Mouse (Mus musculus): ENCODE data around the gene Pde3b. TPM values are rescaled to one million over a fixed set of nuclear protein-coding genes. Genes with fewer than 3 reads are reported as not detected.
"Not testable (repeated sequence)": the region's sequence is repeated elsewhere in the genome, so short reads cannot be mapped to it uniquely, and the experiment has no call there.

Pde3b gene
- 2.8 and 3.6 TPM in 2 replicates for polyA plus RNA-seq (2015; fragmentation: Nextera tagmentation; extraction: Ambion mirVana)

DNA sequence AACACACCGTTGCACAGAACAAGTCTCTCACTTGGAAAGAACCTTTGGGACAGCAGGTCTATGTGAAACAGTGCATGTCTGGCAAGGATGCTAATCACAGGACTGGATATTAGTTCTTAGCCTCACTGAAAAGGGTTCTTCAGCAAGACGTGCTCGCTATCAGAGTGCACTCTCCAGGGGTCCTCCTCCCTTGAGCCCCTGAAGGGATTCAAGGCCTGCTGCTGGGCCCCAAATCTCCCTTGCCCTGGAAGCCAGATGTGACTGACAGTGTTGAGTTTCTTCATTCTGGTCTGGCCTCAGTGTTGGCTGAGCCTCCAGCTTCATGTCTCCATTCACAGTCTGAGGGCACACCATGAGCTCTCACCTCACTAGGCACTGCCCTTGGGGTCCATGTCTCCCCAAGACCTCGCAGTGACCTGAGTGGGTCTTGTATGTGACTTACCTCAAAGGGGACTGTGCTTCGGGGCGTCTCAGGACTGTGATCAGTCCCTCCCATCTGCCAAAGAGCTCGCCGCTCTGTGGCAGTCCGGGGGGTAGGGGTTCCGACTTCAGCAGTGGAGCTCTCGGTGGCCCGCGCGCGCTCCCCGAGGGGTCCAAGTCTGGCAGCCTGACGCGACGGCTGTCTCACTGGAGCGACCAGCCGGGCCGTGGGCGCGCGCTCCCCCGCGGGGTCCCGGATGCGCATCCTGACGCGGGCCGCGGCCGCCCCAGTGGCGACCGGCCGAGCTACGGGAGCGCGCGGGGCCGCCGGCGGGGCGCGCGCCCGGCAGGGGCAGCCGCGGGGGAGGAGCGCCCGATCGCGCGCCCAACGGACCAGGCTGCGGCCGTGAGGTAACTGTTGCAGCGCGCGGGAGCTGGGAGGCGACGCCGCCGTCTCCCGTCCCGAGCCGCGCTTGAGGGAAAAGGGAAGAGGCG is at the start of gene Pde3b:
Pde3b (plus strand) TSS at position 861 of the 915 bp plus-strand sequence.
- ATAC-seq: peak; percentile 96
- Histone ChIP-seq H3K4me3 (replicated peaks) (peak within 1 kb of the TSS; percentile 78), H3K9me3 (no peaks in the 10 kb centered on the region), H3K27ac (peak within 1 kb of the TSS; percentile 83), H3K4me1 (replicated peaks) (peaks cover 4% of the 10 kb centered on the region; the same call in 1 of the 2 replicates), H3K27me3 (replicated peaks) (no peaks in the 10 kb centered on the region), H3K36me3 (no peaks in the 10 kb centered on the region), H3K9ac (peak within 1 kb of the TSS; percentile 76), H3K4me2 (replicated peaks) (peak within 1 kb of the TSS; percentile 98)
- WGBS: 3% methylated on average over 69 of the region's 70 CpGs

DNA sequence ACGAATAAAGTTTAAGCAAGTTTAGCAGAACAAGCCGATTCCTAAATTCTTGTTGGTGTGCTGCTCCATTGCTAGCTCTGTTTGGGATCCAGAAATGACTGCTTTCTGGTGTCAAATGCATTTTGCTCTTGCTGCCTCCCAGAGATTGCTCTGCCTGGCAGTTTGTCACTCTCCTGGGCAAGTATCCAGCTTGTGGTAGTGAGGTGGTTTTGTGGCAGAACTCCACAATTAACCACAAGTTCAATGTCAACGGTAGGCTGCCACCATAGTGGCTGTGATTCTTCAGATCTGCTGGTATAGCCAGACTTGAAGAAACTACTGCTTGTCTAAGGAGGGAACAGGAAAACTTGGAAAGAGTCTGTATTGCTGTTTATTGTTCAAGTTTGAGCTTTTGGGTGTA is 13.0 kb upstream of the Pde3b start:
- no peak for ATAC-seq
- WGBS: 90% methylated on average over 3 of the region's 3 CpGs

DNA sequence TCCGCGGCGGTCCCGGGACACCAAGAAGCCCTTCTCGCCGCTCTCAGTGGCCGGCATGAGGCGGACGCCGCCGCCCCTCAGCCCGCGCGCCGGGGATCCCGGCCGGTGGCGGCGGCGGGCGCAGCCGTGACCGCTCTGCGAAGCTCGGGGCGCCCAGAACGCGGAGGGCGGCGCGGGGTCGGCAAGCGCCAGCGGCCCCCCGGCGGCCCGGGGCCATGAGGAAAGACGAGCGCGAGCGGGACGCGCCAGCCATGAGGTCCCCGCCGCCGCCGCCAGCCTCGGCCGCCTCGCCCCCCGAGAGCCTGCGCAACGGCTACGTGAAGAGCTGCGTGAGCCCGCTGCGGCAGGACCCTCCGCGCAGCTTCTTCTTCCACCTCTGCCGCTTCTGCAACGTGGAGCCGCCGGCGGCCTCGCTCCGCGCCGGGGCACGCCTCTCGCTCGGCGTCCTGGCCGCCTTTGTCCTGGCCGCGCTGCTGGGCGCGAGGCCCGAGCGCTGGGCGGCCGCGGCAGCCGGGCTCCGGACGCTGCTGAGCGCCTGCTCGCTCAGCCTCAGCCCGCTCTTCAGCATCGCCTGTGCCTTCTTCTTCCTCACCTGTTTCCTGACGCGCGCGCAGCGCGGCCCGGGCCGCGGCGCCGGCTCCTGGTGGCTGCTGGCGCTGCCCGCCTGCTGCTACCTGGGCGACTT is 397 bp downstream of the Pde3b start:
- H3K36me3 ChIP-seq: no peaks in the 10 kb centered on the region
- 0% methylated on average over 89 of the region's 103 CpGs for WGBS
- ATAC-seq: peak; percentile 82

More for the DNA sequence above, 13.0 kb upstream of the Pde3b start:
- no peak overlapping the region for H3K9ac ChIP-seq
- no peaks in the 10 kb centered on the region for H3K4me1 ChIP-seq (replicated peaks)
- H3K27me3 ChIP-seq (replicated peaks): no peaks in the 10 kb centered on the region
- no peak overlapping the region for H3K27ac ChIP-seq
- no peaks in the 10 kb centered on the region for H3K36me3 ChIP-seq
- no peaks in the 10 kb centered on the region for H3K9me3 ChIP-seq
- H3K4me2 ChIP-seq (replicated peaks): no peak overlapping the region
- H3K4me3 ChIP-seq (replicated peaks): no peak overlapping the region

DNA sequence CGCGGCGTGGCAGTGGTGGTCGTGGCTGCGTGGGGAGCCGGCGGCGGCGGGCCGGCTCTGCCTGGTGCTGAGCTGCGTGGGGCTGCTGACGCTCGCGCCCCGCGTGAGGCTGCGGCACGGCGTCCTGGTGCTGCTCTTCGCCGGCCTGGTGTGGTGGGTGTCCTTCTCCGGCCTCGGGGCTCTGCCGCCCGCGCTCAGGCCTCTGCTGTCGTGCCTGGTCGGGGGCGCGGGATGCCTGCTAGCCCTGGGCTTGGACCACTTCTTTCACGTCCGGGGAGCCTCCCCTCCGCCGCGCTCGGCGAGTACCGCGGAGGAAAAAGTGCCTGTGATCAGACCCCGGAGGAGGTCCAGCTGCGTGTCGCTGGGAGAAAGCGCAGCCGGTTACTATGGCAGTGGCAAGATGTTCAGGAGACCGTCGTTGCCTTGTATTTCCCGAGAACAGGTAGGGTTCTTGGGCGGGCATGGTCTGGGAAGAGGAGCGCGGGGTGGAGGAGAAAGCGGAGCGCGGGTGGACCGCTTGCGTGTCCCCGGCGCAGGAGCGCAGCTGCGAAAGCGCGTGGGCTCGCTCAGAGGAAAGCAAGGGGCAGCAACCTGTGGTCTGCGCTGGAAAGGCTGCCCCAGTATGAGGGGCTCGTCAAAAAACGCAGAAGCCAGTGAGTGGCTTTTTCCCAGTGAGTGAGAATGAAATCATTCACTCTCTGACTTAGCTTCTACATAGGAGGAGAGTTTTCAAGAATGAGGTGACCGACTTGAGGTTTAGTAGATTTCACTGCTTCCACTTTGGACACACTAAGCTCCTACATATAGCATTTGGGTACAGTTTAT is 1.2 kb downstream of the Pde3b start:
- ATAC-seq: peak; percentile 35
- H3K9ac ChIP-seq: peak overlapping the region; percentile 76
- H3K9me3 ChIP-seq: no peaks in the 10 kb centered on the region
- no peaks in the 10 kb centered on the region for H3K36me3 ChIP-seq
- H3K27ac ChIP-seq: peak overlapping the region; percentile 83
- H3K4me1 ChIP-seq (replicated peaks): peaks cover 4% of the 10 kb centered on the region; the same call in 1 of the 2 replicates
- peak overlapping the region; percentile 98 for H3K4me2 ChIP-seq (replicated peaks)
- H3K27me3 ChIP-seq (replicated peaks): no peaks in the 10 kb centered on the region
- H3K4me3 ChIP-seq (replicated peaks): peak overlapping the region; percentile 78
- under 1% methylated on average over 66 of the region's 66 CpGs for WGBS

More for the DNA sequence above, 397 bp downstream of the Pde3b start:
- peak overlapping the region; percentile 76 for H3K9ac ChIP-seq
- peak overlapping the region; percentile 83 for H3K27ac ChIP-seq
- peaks cover 4% of the 10 kb centered on the region; the same call in 1 of the 2 replicates for H3K4me1 ChIP-seq (replicated peaks)
- peak overlapping the region; percentile 98 for H3K4me2 ChIP-seq (replicated peaks)
- H3K27me3 ChIP-seq (replicated peaks): no peaks in the 10 kb centered on the region
- H3K9me3 ChIP-seq: no peaks in the 10 kb centered on the region
- H3K4me3 ChIP-seq (replicated peaks): peak overlapping the region; percentile 78

DNA sequence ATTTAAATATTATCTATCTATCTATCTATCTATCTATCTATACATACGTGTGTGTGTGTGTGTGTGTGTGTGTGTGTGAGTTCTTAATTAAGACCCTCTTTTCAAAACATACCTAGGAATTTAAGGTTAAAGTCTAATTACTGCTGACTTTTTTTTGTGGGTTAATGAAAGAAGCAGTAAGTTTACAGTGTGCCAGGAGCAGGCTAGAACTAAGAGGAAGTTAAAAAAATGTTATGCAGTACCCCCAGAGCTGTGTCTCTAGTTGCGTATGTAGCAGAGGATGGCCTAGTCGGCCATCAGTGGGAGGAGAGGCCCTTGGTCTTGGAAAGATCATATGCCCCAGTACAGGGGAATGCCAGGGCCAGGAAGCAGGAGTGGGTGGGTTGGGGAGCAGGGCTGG is 4.2 kb downstream of the Pde3b start:
- H3K9ac ChIP-seq; H3K27me3 ChIP-seq (replicated peaks); H3K4me1 ChIP-seq (replicated peaks); ATAC-seq; H3K36me3 ChIP-seq; H3K4me2 ChIP-seq (replicated peaks); H3K4me3 ChIP-seq (replicated peaks); H3K27ac ChIP-seq; H3K9me3 ChIP-seq: not testable (repeated sequence)
- 71% methylated on average over 3 of the region's 3 CpGs for WGBS

DNA sequence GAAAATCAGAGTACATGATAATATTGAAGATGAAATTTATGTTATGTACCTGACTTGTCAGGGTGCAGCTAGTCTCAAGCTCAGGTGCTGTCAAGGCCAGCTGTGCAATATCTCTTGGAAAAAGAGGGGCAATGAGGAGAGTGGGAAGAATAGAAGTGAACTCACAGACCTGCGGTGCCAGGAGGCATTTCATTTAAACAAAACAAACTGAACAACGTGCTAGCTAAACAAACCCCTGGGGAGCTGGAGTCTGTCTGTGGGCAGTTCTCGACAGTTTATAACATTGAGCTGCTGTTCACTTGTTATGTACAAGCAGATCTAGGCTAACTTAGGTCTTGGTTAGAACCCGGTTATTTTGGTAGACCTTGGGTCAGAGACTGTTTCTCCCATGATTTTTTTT is 5.8 kb downstream of the Pde3b start:
- Histone ChIP-seq H3K4me2 (replicated peaks) (no peak overlapping the region), H3K27me3 (replicated peaks) (no peaks in the 10 kb centered on the region), H3K9me3 (no peaks in the 10 kb centered on the region), H3K36me3 (no peaks in the 10 kb centered on the region), H3K27ac (no peak overlapping the region), H3K4me3 (replicated peaks) (no peak overlapping the region), H3K9ac (no peak overlapping the region), H3K4me1 (replicated peaks) (no peaks in the 10 kb centered on the region)
- WGBS: 35% methylated on average over 4 of the region's 4 CpGs
- ATAC-seq: no peak

DNA sequence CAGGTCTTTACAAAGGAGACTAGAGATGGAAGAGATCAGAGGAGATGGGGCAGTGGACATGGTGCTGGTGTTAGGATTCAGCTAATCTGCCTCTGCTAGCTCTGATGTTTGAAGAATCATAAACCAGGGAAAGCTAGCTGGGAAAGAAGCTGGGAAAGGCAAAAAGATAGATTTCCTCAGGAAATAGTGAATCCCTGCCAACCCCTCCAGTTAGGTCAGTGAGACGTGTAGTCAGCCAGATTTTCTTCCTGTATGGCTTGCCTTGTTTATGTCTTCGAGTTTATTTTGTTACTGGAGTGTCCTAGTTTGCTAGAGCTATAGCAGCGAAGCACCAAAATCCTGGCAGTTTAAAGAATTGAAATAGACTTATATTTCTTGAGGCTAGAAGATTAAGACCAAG is 7.1 kb downstream of the Pde3b start:
- ATAC-seq: no peak
- H3K27ac ChIP-seq: no peak overlapping the region

DNA sequence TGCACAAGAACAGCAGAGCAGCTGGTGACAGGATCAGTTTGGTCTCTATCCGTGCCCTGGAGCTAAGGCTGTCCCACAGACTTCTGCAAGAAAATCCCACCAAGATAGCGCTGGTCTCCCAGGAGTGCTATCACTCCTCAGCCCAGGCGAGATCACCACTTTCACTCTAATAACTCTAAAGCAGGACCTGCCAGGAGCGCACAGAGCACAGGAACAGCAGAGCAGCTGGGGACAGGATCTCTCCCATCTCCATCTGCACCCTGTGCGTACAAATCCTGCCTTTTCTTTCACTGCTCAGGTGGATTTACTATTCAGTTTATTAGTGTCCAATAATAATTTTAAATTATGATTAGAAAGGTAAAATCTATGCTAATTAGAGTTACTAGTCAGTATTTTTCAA is 14.7 kb downstream of the Pde3b start:
- Histone ChIP-seq H3K36me3 (no peaks in the 10 kb centered on the region), H3K27me3 (replicated peaks) (no peaks in the 10 kb centered on the region), H3K4me2 (replicated peaks) (no peak overlapping the region), H3K4me3 (replicated peaks) (no peak overlapping the region), H3K4me1 (replicated peaks) (no peaks in the 10 kb centered on the region), H3K27ac (no peak overlapping the region), H3K9me3 (no peaks in the 10 kb centered on the region), H3K9ac (no peak overlapping the region)
- WGBS: 85% methylated on average over 5 of the region's 5 CpGs
- no peak for ATAC-seq

More for the DNA sequence above, 7.1 kb downstream of the Pde3b start:
- Histone ChIP-seq H3K4me2 (replicated peaks) (no peak overlapping the region), H3K9ac (no peak overlapping the region), H3K4me1 (replicated peaks) (no peaks in the 10 kb centered on the region), H3K27me3 (replicated peaks) (no peaks in the 10 kb centered on the region), H3K9me3 (no peaks in the 10 kb centered on the region), H3K36me3 (no peaks in the 10 kb centered on the region), H3K4me3 (replicated peaks) (no peak overlapping the region)
- 71% methylated on average over 3 of the region's 3 CpGs for WGBS

DNA sequence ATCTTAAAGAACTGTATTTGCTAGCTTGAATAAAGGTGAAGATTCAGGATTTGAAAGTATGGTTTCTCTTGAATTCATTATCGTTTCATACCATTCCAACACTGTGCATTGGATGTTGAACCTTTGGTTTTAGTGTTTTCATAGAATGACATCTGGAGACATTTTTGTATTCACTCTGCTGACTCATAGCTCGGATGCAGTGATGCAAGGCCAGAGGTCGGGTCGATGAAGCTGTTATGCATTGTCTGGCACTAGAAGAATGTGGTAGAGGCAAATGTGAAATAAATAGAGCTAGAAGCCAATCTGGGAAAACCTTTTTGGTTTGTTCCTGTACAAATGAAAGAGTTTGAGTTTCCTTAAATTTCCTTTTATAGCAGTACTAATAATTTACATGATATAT is 16.9 kb downstream of the Pde3b start:
- H3K27me3 ChIP-seq (replicated peaks): no peaks in the 10 kb centered on the region
- H3K4me1 ChIP-seq (replicated peaks): no peaks in the 10 kb centered on the region
- no peak for ATAC-seq
- no peaks in the 10 kb centered on the region for H3K36me3 ChIP-seq
- H3K9me3 ChIP-seq: no peaks in the 10 kb centered on the region
- no peak overlapping the region for H3K9ac ChIP-seq
- WGBS: 73% methylated on average over 4 of the region's 4 CpGs
- no peak overlapping the region for H3K4me2 ChIP-seq (replicated peaks)
- no peak overlapping the region for H3K4me3 ChIP-seq (replicated peaks)
- no peak overlapping the region for H3K27ac ChIP-seq

DNA sequence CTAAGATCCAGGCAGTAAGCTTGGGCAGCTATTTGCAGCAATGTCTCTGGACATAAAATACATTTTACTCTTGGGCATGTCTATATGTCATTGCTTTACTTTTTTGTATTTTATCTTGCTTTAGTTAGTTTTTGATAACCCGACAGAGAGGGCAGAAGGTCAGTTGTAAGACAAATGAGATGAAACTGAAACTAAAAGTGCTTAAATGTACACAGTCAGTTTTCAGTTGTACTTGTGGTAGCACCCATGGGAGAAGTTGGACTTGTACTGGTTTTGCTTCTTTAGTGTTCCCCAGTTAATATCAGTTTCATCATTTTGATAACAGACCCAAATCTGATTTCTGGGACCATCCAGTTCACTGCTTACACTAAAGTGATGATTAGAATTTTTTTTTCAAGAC is 24.6 kb downstream of the Pde3b start:
- Histone ChIP-seq H3K27ac (no peak overlapping the region), H3K9ac (no peak overlapping the region), H3K36me3 (no peaks in the 10 kb centered on the region), H3K4me3 (replicated peaks) (no peak overlapping the region), H3K4me1 (replicated peaks) (no peaks in the 10 kb centered on the region), H3K4me2 (replicated peaks) (no peak overlapping the region), H3K27me3 (replicated peaks) (no peaks in the 10 kb centered on the region), H3K9me3 (no peaks in the 10 kb centered on the region)
- no peak for ATAC-seq
- WGBS: 53% methylated on average over 1 of the region's 1 CpGs

DNA sequence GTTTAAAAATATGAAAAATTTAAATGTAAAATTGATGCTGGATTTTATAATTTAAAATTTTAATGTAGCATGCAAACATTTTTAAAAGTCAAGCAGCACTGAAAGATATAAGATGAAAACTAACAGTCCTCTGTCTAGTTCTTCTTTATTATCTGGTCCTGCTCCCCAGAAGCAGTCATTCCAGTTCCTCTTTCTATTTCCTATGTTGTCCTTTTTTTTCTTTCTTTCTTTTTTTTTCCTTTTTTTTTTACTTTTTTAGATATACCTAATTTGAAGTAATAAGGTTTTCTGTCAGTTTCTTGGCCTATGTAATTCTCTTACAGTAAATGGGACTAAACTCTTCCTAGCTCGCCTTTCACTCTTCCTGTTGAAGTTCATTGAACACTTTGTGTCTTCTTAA is 25.4 kb downstream of the Pde3b start:
- no peak for ATAC-seq
- Histone ChIP-seq H3K9me3 (no peaks in the 10 kb centered on the region), H3K27me3 (replicated peaks) (no peaks in the 10 kb centered on the region), H3K27ac (no peak overlapping the region), H3K4me2 (replicated peaks) (no peak overlapping the region), H3K9ac (no peak overlapping the region), H3K36me3 (no peaks in the 10 kb centered on the region), H3K4me1 (replicated peaks) (no peaks in the 10 kb centered on the region), H3K4me3 (replicated peaks) (no peak overlapping the region)
- WGBS: 96% methylated on average over 1 of the region's 1 CpGs

DNA sequence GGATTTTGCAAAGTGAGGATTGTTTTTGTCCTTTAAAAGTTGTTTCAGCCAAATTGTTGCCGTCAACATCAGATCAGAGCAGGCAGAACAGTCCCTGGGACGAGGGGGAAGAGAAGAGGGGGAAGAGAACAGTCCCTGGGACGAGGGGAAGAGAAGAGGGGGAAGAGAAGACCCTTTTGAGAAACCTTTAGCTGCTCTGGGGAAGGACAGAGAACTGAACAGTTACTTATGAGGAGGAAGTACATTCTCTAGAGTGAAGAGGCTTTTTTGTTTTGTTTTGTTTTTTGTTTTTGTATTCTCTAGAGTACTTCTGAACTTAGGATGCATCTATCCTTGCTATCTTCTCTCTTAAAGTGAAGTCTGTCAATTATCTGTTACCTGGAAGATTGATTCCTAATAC is 37.8 kb downstream of the Pde3b start:
- H3K4me3 ChIP-seq (replicated peaks): no peak overlapping the region
- no peak overlapping the region for H3K4me2 ChIP-seq (replicated peaks)
- 42% methylated on average over 3 of the region's 3 CpGs for WGBS
- no peak for ATAC-seq
- H3K27me3 ChIP-seq (replicated peaks): no peaks in the 10 kb centered on the region
- no peak overlapping the region for H3K9ac ChIP-seq
- H3K9me3 ChIP-seq: no peaks in the 10 kb centered on the region
- no peaks in the 10 kb centered on the region for H3K36me3 ChIP-seq
- no peaks in the 10 kb centered on the region for H3K4me1 ChIP-seq (replicated peaks)
- H3K27ac ChIP-seq: no peak overlapping the region

All from intestine, embryonic 15.5 days (tissue).